Mouse (Mus musculus): Measurements from ENCODE around the gene Gm45711. TPM values are rescaled to one million over a fixed set of nuclear protein-coding genes. Genes with fewer than 3 reads are reported as not detected.
A peak's percentile ranks its signal among the peaks of the same experiment; 100 is the strongest.

The Gm45711 gene
- total and polyA plus RNA-seq, 2 experiments from 2014 or later: not detected

GRCm38 (mm10) chr8:104250439-104251367, 59.2 kb downstream of the Gm45711 start, which contains the start of gene Cklf:
Gene Cklf (plus strand): TSS chr8:104250861.
- DNase-seq (ENCODE audit: low spot score): peak; percentile 96
- 4% methylated on average over 41 of the region's 41 CpGs for WGBS

GRCm38 (mm10) chr8:104249442-104249996, 60.4 kb downstream of the Gm45711 start:
- no peak overlapping the region for H3K4me2 ChIP-seq (ENCODE audit: low read depth, low read length)
- H3K9me3 ChIP-seq (ENCODE audit: low read length): no peaks in the 10 kb centered on the region
- no peak overlapping the region for H3K4me3 ChIP-seq (ENCODE audit: low read length)
- ATAC-seq: no peak
- no peak for DNase-seq (ENCODE audit: low spot score)
- TF ChIP-seq CTCF (IDR thresholded peaks at IDR 0.05; ENCODE audit: low read depth): no peak
- H3K27ac ChIP-seq: no peak overlapping the region
- H3K36me3 ChIP-seq (ENCODE audit: insufficient read depth, low read length): no peaks in the 10 kb centered on the region
- 88% methylated on average over 7 of the region's 7 CpGs for whole genome bisulfite sequencing
- peaks cover 6% of the 10 kb centered on the region for H3K4me1 ChIP-seq (ENCODE audit: insufficient read depth, low read length)
- H3K9ac ChIP-seq (replicated peaks; ENCODE audit: low read length): no peak overlapping the region
- H3K27me3 ChIP-seq (ENCODE audit: insufficient read depth, low read length): no peaks in the 10 kb centered on the region

More at GRCm38 (mm10) chr8:104250439-104251367, 59.2 kb downstream of the Gm45711 start, which contains the start of gene Cklf:
- Histone ChIP-seq H3K4me1 (ENCODE audit: insufficient read depth, low read length) (peaks cover 6% of the 10 kb centered on the region), H3K4me3 (ENCODE audit: low read length) (peak within 1 kb of the TSS; percentile 72), H3K9me3 (ENCODE audit: low read length) (no peaks in the 10 kb centered on the region), H3K36me3 (ENCODE audit: insufficient read depth, low read length) (no peaks in the 10 kb centered on the region), H3K27me3 (ENCODE audit: insufficient read depth, low read length) (no peaks in the 10 kb centered on the region), H3K27ac (0 out of 2 replicates have a peak within 1 kb of the TSS, but pooled peaks have one; percentile 32), H3K9ac (replicated peaks; ENCODE audit: low read length) (peak within 1 kb of the TSS; percentile 40), H3K4me2 (ENCODE audit: low read depth, low read length) (peak within 1 kb of the TSS; percentile 92)
- ATAC-seq: peak; percentile 82
- TF ChIP-seq CTCF (IDR thresholded peaks at IDR 0.05; ENCODE audit: low read depth): peak; percentile 38; the same call in 1 of the 2 replicates

GRCm38 (mm10) chr8:104248276-104248675, 61.6 kb downstream of the Gm45711 start, which contains the start of gene Tk2:
Gene Tk2 (minus strand): TSS chr8:104248558.
- peak within 1 kb of the TSS; percentile 89 for H3K9ac ChIP-seq (replicated peaks; ENCODE audit: low read length)
- peaks cover 7% of the 10 kb centered on the region; the same call in 1 of the 2 replicates for H3K36me3 ChIP-seq (ENCODE audit: insufficient read depth, low read length)
- H3K9me3 ChIP-seq (ENCODE audit: low read length): no peaks in the 10 kb centered on the region
- WGBS: under 1% methylated on average over 28 of the region's 28 CpGs
- peak; percentile 94 for ATAC-seq
- H3K4me3 ChIP-seq (ENCODE audit: low read length): peak within 1 kb of the TSS; percentile 92
- H3K4me1 ChIP-seq (ENCODE audit: insufficient read depth, low read length): peaks cover 6% of the 10 kb centered on the region
- H3K27ac ChIP-seq: peak within 1 kb of the TSS; percentile 81
- no peaks in the 10 kb centered on the region for H3K27me3 ChIP-seq (ENCODE audit: insufficient read depth, low read length)
- TF ChIP-seq CTCF (IDR thresholded peaks at IDR 0.05; ENCODE audit: low read depth): no peak
- H3K4me2 ChIP-seq (ENCODE audit: low read depth, low read length): peak within 1 kb of the TSS; percentile 82
- peak; percentile 89 for DNase-seq (ENCODE audit: low spot score)

GRCm38 (mm10) chr8:104247908-104248275, 62.0 kb downstream of the Gm45711 start:
- peak overlapping the region; percentile 81 for H3K27ac ChIP-seq
- no peak for TF ChIP-seq CTCF (IDR thresholded peaks at IDR 0.05; ENCODE audit: low read depth)
- no peaks in the 10 kb centered on the region for H3K9me3 ChIP-seq (ENCODE audit: low read length)
- no peaks in the 10 kb centered on the region for H3K27me3 ChIP-seq (ENCODE audit: insufficient read depth, low read length)
- peaks cover 6% of the 10 kb centered on the region for H3K4me1 ChIP-seq (ENCODE audit: insufficient read depth, low read length)
- DNase-seq (ENCODE audit: low spot score) (peak; percentile 12), ATAC-seq (peak; percentile 10; the same call in 1 of the 2 replicates)
- peak overlapping the region; percentile 89 for H3K9ac ChIP-seq (replicated peaks; ENCODE audit: low read length)
- peak overlapping the region; percentile 92 for H3K4me3 ChIP-seq (ENCODE audit: low read length)
- peak overlapping the region; percentile 82 for H3K4me2 ChIP-seq (ENCODE audit: low read depth, low read length)
- peaks cover 11% of the 10 kb centered on the region for H3K36me3 ChIP-seq (ENCODE audit: insufficient read depth, low read length)
- WGBS: 4% methylated on average over 11 of the region's 11 CpGs

- DNase-seq (ENCODE audit: low spot score) (no peak), ATAC-seq (no peak)
- Histone ChIP-seq H3K4me3 (ENCODE audit: low read length) (peak overlapping the region; percentile 92), H3K9ac (replicated peaks; ENCODE audit: low read length) (peak overlapping the region; percentile 89), H3K4me2 (ENCODE audit: low read depth, low read length) (peak overlapping the region; percentile 82), H3K27me3 (ENCODE audit: insufficient read depth, low read length) (no peaks in the 10 kb centered on the region), H3K27ac (peak overlapping the region; percentile 81; the same call in 1 of the 2 replicates), H3K9me3 (ENCODE audit: low read length) (no peaks in the 10 kb centered on the region), H3K4me1 (ENCODE audit: insufficient read depth, low read length) (peaks cover 6% of the 10 kb centered on the region), H3K36me3 (ENCODE audit: insufficient read depth, low read length) (peaks cover 17% of the 10 kb centered on the region)
- TF ChIP-seq CTCF (IDR thresholded peaks at IDR 0.05; ENCODE audit: low read depth): no peak
- 72% methylated on average over 22 of the region's 22 CpGs for WGBS
Measured at GRCm38 (mm10) chr8:104247054-104247907, 62.6 kb downstream of the Gm45711 start.

GRCm38 (mm10) chr8:104246621-104247020, 63.3 kb downstream of the Gm45711 start:
- no peak overlapping the region for H3K9ac ChIP-seq (replicated peaks; ENCODE audit: low read length)
- no peak for TF ChIP-seq CTCF (IDR thresholded peaks at IDR 0.05; ENCODE audit: low read depth)
- H3K36me3 ChIP-seq (ENCODE audit: insufficient read depth, low read length): peaks cover 24% of the 10 kb centered on the region
- H3K27ac ChIP-seq: no peak overlapping the region
- DNase-seq (ENCODE audit: low spot score) (no peak), ATAC-seq (no peak)
- H3K4me3 ChIP-seq (ENCODE audit: low read length): no peak overlapping the region
- H3K4me2 ChIP-seq (ENCODE audit: low read depth, low read length): no peak overlapping the region
- H3K27me3 ChIP-seq (ENCODE audit: insufficient read depth, low read length): no peaks in the 10 kb centered on the region
- peaks cover 4% of the 10 kb centered on the region for H3K4me1 ChIP-seq (ENCODE audit: insufficient read depth, low read length)
- 87% methylated on average over 4 of the region's 4 CpGs for WGBS
- H3K9me3 ChIP-seq (ENCODE audit: low read length): no peaks in the 10 kb centered on the region

Data from hindbrain, postnatal 0 days (tissue).